Mouse (Mus musculus) cortical plate, adult 2 months (tissue): ENCODE results near the gene B230217C12Rik.

Source experiments
- CTCF ChIP-seq: fragments of 200-500 bp; IDR thresholded peaks from 2 replicates; pipeline ENCODE4 v1.5.1; 2011; ENCODE audit warnings: mild to moderate bottlenecking, control low read depth, low read length; ENCODE audit not compliant: insufficient read depth; ENCODE audit errors: extremely low read depth
- POLR2A ChIP-seq: fragments of 200-500 bp; IDR thresholded peaks from 2 replicates; pipeline ENCODE4 v1.6.1; 2011; ENCODE audit warnings: mild to moderate bottlenecking, low read length, control low read depth; ENCODE audit not compliant: insufficient read depth; ENCODE audit errors: extremely low read depth

- TF ChIP-seq POLR2A, result no peak
- no peak for TF ChIP-seq CTCF
Measured at GRCm38 (mm10) chr11:97796910-97797309, 43.7 kb upstream of the B230217C12Rik start.
